Mouse (Mus musculus) heart, embryonic 10.5 days (tissue): ENCODE data around the gene Eps15. TPM values are rescaled to one million over a fixed set of nuclear protein-coding genes. Genes with fewer than 3 reads are reported as not detected.

ENCODE experiments used
- DNase-seq: peaks from one replicate; pipeline ENCODE4 v3.0.0-alpha.2; 2017; ENCODE audit warnings: low spot score
- H3K27ac ChIP-seq: fragments of 300-500 bp; sonication (generic); 2 replicates; pipeline ENCODE4 v1.5.1; 2016; ENCODE audit warnings: mild to moderate bottlenecking
- H3K27me3 ChIP-seq: fragments of 300-500 bp; sonication (generic); 2 replicates; pipeline ENCODE4 v1.6.1; 2016; ENCODE audit warnings: mild to moderate bottlenecking; ENCODE audit not compliant: poor library complexity, insufficient read depth, severe bottlenecking
- H3K36me3 ChIP-seq: fragments of 300-500 bp; sonication (generic); 2 replicates; pipeline ENCODE4 v1.6.1; 2016; ENCODE audit warnings: mild to moderate bottlenecking, moderate library complexity
- H3K4me1 ChIP-seq: fragments of 300-500 bp; sonication (generic); 2 replicates; pipeline ENCODE4 v1.6.1; 2016; ENCODE audit warnings: mild to moderate bottlenecking
- H3K4me3 ChIP-seq: fragments of 300-500 bp; sonication (generic); 2 replicates; pipeline ENCODE4 v1.5.1; 2016; ENCODE audit warnings: mild to moderate bottlenecking, moderate library complexity
- H3K9me3 ChIP-seq: fragments of 300-500 bp; sonication (generic); 2 replicates; pipeline ENCODE4 v1.6.1; 2016; ENCODE audit warnings: mild to moderate bottlenecking, moderate library complexity
- WGBS: fragments of 180-500 bp; shearing (Covaris S2); methylation state at CpG from one replicate; pipeline ENCODE4 v1.1.7; 2016; 5-methylcytosine and 5-hydroxymethylcytosine counted together
- polyA plus RNA-seq: library from polyadenylated mRNA; unstranded; fragments of >200 nt; fragmentation: Nextera tagmentation; extraction: Ambion mirVana; gene quantifications from 2 replicates; pipeline ENCODE4 v1.2.1, GENCODE M21; 2016

Eps15 gene
- polyA plus RNA-seq, 1 experiment from 2014 or later: 32.6 TPM

- Histone ChIP-seq H3K36me3 (no peaks in the 10 kb centered on the region), H3K27ac (0 out of 2 replicates have a peak overlapping the region, but pooled peaks have one; percentile 97), H3K9me3 (no peaks in the 10 kb centered on the region), H3K27me3 (no peaks in the 10 kb centered on the region), H3K4me3 (peak overlapping the region; percentile 85), H3K4me1 (peaks cover 11% of the 10 kb centered on the region)
- WGBS: 5% methylated on average over 4 of the region's 4 CpGs
- DNase-seq: no peak
These were observed 1.1 kb downstream of the Eps15 start for GRCm38 (mm10) chr4:109281161-109281560.

- DNase-seq: no peak
- Histone ChIP-seq H3K36me3 (no peaks in the 10 kb centered on the region), H3K27me3 (no peaks in the 10 kb centered on the region), H3K4me1 (peaks cover 11% of the 10 kb centered on the region), H3K27ac (no peak overlapping the region), H3K4me3 (no peak overlapping the region), H3K9me3 (no peaks in the 10 kb centered on the region)
- 92% methylated on average over 1 of the region's 1 CpGs for WGBS
These were observed 1.9 kb downstream of the Eps15 start for GRCm38 (mm10) chr4:109281946-109282345.

DNA sequence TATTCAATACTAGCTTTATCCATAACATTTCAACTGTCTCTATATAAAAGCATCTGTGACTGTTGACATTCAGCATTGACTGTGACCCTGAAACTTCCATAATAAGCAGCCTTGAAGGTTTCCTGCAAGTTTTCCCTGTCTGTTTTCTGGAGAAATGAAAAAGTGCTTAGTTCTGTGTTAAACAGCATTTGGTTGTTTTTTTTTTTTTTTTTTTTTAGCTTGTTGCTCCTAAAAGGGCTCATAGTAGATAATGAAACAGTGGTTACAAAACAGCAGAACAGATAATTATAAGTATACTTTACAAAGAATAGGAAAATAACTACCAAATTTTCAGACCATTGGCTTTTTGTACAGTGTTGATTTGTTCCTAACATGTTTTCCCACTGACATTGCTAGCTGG, 14.6 kb downstream of the Eps15 start:
- DNase-seq: no peak
- Histone ChIP-seq H3K27ac (no peak overlapping the region), H3K36me3 (peaks cover 4% of the 10 kb centered on the region; the same call in 1 of the 2 replicates), H3K4me1 (no peaks in the 10 kb centered on the region), H3K27me3 (no peaks in the 10 kb centered on the region), H3K4me3 (no peak overlapping the region), H3K9me3 (no peaks in the 10 kb centered on the region)

- 74% methylated on average over 2 of the region's 2 CpGs for WGBS
- H3K4me1 ChIP-seq: no peaks in the 10 kb centered on the region
- no peak for DNase-seq
These were observed 16.4 kb downstream of the Eps15 start for GRCm38 (mm10) chr4:109296510-109296909.

DNA sequence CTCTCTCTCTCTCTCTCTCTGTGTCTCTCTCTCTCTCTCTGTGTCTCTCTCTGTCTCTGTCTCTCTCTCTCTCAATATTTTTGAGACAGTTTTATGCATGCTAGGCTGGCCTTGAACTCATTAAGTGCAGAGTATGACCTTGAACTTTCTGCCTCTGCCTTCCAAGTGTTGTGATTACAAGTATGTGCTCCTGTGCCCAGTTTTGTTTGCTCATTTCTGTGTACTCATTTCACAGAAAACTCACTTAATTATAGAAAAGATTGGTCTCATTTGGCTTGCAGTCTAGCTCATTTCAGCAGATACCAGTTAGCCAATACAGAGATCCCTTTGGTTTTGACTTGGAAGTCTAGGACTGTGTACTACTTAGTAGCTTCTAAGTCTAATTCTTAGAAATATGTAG, 19.1 kb downstream of the Eps15 start:
- DNase-seq: no peak
- Histone ChIP-seq H3K27ac (no peak overlapping the region), H3K9me3 (no peaks in the 10 kb centered on the region), H3K4me1 (no peaks in the 10 kb centered on the region), H3K4me3 (no peak overlapping the region), H3K36me3 (peaks cover 4% of the 10 kb centered on the region; the same call in 1 of the 2 replicates), H3K27me3 (no peaks in the 10 kb centered on the region)

More at GRCm38 (mm10) chr4:109296510-109296909, 16.4 kb downstream of the Eps15 start:
- H3K36me3 ChIP-seq: peaks cover 4% of the 10 kb centered on the region; the same call in 1 of the 2 replicates
- H3K27ac ChIP-seq: no peak overlapping the region
- H3K4me3 ChIP-seq: no peak overlapping the region
- H3K9me3 ChIP-seq: no peaks in the 10 kb centered on the region
- H3K27me3 ChIP-seq: no peaks in the 10 kb centered on the region

DNA sequence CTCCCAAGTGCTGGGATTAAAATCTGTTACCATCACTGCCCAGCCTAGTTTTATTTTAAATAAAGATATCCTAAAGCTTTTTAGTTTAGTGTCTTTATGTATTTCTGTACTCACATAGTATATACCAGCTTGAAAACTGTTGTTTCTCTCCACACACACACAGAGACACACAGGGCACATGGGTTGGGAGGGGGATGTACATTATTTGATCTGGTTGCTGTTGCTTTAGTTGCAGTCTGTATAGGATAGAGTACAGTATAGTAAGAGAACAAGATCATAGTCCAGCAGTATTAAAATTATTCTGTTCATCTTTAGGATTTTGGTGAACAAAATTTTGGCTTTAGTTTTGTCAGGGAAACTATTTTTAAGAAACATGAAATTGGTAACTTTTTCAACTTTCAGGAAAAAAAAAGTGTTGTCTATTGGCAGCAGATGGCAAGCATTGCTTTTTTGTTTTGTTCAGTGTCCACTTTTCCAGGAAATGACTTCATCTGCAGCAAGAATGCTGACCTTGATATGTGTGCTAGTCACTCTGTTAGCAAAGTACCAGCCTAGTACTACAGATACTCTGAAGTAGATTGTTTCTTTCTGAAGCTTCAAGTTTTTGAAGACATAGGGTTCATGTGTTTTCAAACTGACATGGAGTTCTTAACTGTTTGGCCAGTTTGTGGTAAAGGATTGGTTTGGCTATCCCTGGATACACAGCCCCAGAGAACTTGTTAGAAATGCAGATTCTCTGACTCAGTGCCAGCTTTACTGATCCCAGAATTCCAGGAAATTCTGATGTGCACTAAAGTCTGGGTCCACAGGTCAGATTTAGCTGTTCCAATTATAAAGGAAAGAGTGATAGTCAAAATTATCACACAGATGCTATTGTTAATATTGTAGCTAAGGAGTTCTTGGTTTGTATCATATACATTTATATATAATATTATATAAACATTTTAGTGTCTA, 37.1 kb downstream of the Eps15 start:
- no peak overlapping the region for H3K4me3 ChIP-seq
- DNase-seq: no peak
- peaks cover 14% of the 10 kb centered on the region; the same call in 1 of the 2 replicates for H3K36me3 ChIP-seq
- H3K27ac ChIP-seq: no peak overlapping the region
- H3K9me3 ChIP-seq: no peaks in the 10 kb centered on the region
- no peaks in the 10 kb centered on the region for H3K27me3 ChIP-seq
- no peaks in the 10 kb centered on the region for H3K4me1 ChIP-seq

GRCm38 (mm10) chr4:109336796-109337195, 56.7 kb downstream of the Eps15 start:
- H3K4me3 ChIP-seq: no peak overlapping the region
- no peaks in the 10 kb centered on the region for H3K9me3 ChIP-seq
- DNase-seq: no peak
- 84% methylated on average over 4 of the region's 4 CpGs for WGBS
- peaks cover 28% of the 10 kb centered on the region for H3K36me3 ChIP-seq
- no peaks in the 10 kb centered on the region for H3K27me3 ChIP-seq
- 0 out of 2 replicates have a peak, but pooled peaks cover 5% of the 10 kb centered on the region for H3K4me1 ChIP-seq
- H3K27ac ChIP-seq: no peak overlapping the region

DNA sequence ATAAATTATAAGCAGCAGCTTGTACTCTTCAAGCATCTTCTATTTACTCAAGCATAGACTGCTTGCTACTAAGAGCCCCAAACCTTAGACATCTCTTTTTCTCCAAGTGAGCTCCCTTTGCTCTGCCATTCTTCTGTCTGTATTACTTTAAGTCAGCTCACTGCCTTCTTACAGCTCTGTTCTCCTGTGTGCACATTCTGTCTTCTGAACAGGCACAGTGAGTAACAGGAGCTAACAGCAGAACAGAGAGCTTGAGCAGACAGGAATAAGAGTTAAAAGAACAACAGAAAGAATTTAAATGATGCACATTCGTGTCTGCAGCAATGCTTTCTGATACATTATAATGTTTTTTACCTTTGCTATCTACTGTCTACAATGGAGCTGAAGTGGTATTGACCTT, 61.2 kb downstream of the Eps15 start:
- H3K36me3 ChIP-seq: peaks cover 12% of the 10 kb centered on the region; the same call in 1 of the 2 replicates
- 0 out of 2 replicates have a peak, but pooled peaks cover 5% of the 10 kb centered on the region for H3K4me1 ChIP-seq
- H3K4me3 ChIP-seq: no peak overlapping the region
- 51% methylated on average over 1 of the region's 1 CpGs for WGBS
- no peaks in the 10 kb centered on the region for H3K27me3 ChIP-seq
- H3K9me3 ChIP-seq: no peaks in the 10 kb centered on the region
- H3K27ac ChIP-seq: no peak overlapping the region
- DNase-seq: no peak

DNA sequence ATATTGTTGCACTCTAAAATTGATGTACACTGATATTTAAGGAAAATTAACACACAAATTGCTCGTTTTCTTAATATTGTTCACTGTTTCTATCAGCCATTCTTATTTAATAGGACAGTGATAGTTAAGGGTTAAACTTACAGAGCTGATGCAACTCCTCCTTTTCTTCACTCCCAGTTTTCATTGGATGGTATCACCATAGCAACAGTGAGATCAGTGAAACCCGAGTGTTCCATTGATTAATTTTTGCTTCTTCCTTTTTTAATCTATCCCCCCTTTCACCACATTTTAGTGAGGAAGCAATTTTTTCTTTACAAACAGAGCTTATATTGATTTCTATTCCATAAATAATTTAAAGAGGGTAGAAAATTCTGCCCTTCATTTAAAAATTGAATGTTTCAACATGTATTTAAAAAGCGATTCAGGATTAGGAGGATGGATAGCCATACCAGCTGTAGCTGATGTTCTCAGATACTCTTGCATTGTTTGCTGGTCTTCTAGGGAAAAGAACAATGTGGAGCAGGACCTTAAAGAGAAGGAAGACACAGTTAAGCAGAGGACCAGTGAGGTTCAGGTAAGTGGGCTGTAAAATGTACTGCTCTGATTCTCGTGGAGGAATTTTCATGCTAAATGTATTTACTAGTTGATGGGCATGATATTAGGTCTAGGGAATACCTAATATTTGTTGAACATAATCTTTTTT, 62.9 kb downstream of the Eps15 start:
- Histone ChIP-seq H3K36me3 (peaks cover 6% of the 10 kb centered on the region; the same call in 1 of the 2 replicates), H3K27me3 (no peaks in the 10 kb centered on the region), H3K4me1 (0 out of 2 replicates have a peak, but pooled peaks cover 5% of the 10 kb centered on the region), H3K4me3 (no peak overlapping the region), H3K27ac (no peak overlapping the region), H3K9me3 (no peaks in the 10 kb centered on the region)
- no peak for DNase-seq
- 66% methylated on average over 4 of the region's 4 CpGs for WGBS

DNA sequence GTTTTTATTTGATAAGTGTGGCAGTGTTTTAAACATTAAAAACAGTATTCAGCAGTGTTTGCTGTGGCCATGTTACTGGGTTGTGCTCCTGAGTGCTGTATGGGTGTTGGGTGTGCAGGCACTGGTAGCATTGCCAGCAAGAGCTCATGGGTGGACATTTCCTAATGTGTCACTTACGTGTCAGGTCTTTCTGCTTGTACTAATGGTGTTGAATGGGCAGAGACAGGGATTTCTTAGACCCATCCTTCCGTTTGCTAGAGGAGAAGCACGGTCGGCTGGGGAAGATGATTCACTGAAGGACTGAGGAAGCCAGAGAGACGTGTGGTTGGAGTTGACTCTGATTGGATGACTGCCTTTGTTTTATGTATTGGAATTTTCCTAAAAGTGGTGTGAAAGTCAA, 63.8 kb downstream of the Eps15 start:
- peaks cover 2% of the 10 kb centered on the region; the same call in 1 of the 2 replicates for H3K36me3 ChIP-seq
- H3K4me1 ChIP-seq: 0 out of 2 replicates have a peak, but pooled peaks cover 5% of the 10 kb centered on the region
- 85% methylated on average over 5 of the region's 5 CpGs for WGBS
- H3K27ac ChIP-seq: no peak overlapping the region
- no peak for DNase-seq
- no peak overlapping the region for H3K4me3 ChIP-seq
- no peaks in the 10 kb centered on the region for H3K9me3 ChIP-seq
- H3K27me3 ChIP-seq: no peaks in the 10 kb centered on the region

- H3K27me3 ChIP-seq: no peaks in the 10 kb centered on the region
- no peak for DNase-seq
- H3K4me1 ChIP-seq: no peaks in the 10 kb centered on the region
- no peaks in the 10 kb centered on the region for H3K9me3 ChIP-seq
- H3K27ac ChIP-seq: no peak overlapping the region
- WGBS: 84% methylated on average over 1 of the region's 1 CpGs
- H3K36me3 ChIP-seq: peaks cover 30% of the 10 kb centered on the region
- H3K4me3 ChIP-seq: no peak overlapping the region
These were observed 98.0 kb downstream of the Eps15 start for GRCm38 (mm10) chr4:109378107-109378506.

DNA sequence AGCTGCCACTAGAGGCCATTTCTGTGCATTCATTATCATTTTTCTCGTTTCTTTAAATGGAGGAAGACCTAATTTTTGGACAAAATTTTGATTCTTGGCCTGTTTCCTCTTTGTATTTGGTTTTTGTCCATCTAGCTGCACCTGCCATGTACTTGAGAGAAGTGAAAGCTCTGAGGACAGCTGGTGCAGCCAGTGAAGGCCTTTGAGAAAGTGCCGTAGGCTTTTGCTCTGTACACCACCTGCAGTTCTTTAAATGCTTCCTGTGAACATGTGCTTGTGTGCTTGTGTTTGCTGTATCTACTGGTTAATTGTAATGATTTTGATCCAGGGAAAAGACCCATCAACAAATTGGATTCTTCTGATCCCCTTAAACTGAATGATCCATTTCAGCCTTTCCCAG, 102.4 kb downstream of the Eps15 start:
- Histone ChIP-seq H3K27me3 (no peaks in the 10 kb centered on the region), H3K36me3 (peaks cover 23% of the 10 kb centered on the region), H3K4me1 (no peaks in the 10 kb centered on the region), H3K9me3 (no peaks in the 10 kb centered on the region), H3K4me3 (no peak overlapping the region), H3K27ac (no peak overlapping the region)
- WGBS: 85% methylated on average over 2 of the region's 2 CpGs
- DNase-seq: no peak

DNA sequence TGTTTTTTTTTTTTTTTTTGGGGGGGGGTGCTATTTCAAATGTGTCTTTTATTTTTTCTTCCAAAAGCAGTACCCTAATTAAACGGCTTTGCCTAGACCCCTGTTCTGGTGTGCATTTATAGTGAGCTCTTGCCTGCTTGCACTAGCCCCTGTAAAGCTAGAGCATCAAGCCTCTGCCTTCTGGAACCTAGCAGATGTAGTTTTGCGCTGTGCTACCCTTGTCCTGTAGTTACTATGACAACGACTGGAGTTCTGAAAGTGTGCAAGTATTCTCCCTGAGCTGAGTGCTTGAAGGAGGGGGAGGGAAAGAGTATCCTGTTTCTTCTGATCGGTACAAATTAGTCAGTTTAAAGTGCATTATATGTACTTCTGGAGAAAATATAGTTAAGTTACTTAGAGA, 105.5 kb downstream of the Eps15 start:
- Histone ChIP-seq H3K36me3 (peaks cover 8% of the 10 kb centered on the region; the same call in 1 of the 2 replicates), H3K27ac (no peak overlapping the region), H3K27me3 (no peaks in the 10 kb centered on the region), H3K4me3 (no peak overlapping the region), H3K4me1 (no peaks in the 10 kb centered on the region), H3K9me3 (no peaks in the 10 kb centered on the region)
- no peak for DNase-seq
- 83% methylated on average over 4 of the region's 4 CpGs for WGBS
